Mouse (Mus musculus) forebrain, embryonic 10.5 days (tissue): ENCODE results near the gene Nos1ap. TPM values are rescaled to one million over a fixed set of nuclear protein-coding genes. Genes with fewer than 3 reads are reported as not detected.

Source experiments
- DNase-seq: peaks from one replicate; pipeline ENCODE4 v3.0.0-alpha.2; 2017; ENCODE audit warnings: low spot score; ENCODE audit errors: extremely low spot score
- H3K27ac ChIP-seq: fragments of 300-500 bp; sonication (generic); 2 replicates; pipeline ENCODE4 v1.5.1; 2016; ENCODE audit warnings: mild to moderate bottlenecking
- H3K27me3 ChIP-seq: fragments of 300-500 bp; sonication (generic); 2 replicates; pipeline ENCODE4 v1.6.1; 2016; ENCODE audit warnings: mild to moderate bottlenecking; ENCODE audit not compliant: poor library complexity, severe bottlenecking
- H3K36me3 ChIP-seq: fragments of 300-500 bp; sonication (generic); replicated peaks from 2 replicates; pipeline ENCODE4 v1.6.1; 2016; ENCODE audit warnings: mild to moderate bottlenecking, moderate library complexity
- H3K4me1 ChIP-seq: fragments of 300-500 bp; sonication (generic); 2 replicates; pipeline ENCODE4 v1.6.1; 2016
- H3K4me3 ChIP-seq: fragments of 300-500 bp; sonication (generic); 2 replicates; pipeline ENCODE4 v1.5.1; 2016; ENCODE audit warnings: mild to moderate bottlenecking, moderate library complexity
- H3K9me3 ChIP-seq: fragments of 300-500 bp; sonication (generic); 2 replicates; pipeline ENCODE4 v1.6.1; 2016; ENCODE audit warnings: mild to moderate bottlenecking, moderate library complexity
- WGBS: fragments of 180-500 bp; shearing (Covaris S2); methylation state at CpG from one replicate; pipeline ENCODE4 v1.1.7; 2016; 5-methylcytosine and 5-hydroxymethylcytosine counted together
- polyA plus RNA-seq: library from polyadenylated mRNA; unstranded; fragments of >200 nt; fragmentation: Nextera tagmentation; extraction: Ambion mirVana; gene quantifications from 2 replicates; pipeline ENCODE4 v1.2.1, GENCODE M21; 2016

Nos1ap gene
- polyA plus RNA-seq, 1 experiment from 2014 or later = 10.5 TPM

DNA sequence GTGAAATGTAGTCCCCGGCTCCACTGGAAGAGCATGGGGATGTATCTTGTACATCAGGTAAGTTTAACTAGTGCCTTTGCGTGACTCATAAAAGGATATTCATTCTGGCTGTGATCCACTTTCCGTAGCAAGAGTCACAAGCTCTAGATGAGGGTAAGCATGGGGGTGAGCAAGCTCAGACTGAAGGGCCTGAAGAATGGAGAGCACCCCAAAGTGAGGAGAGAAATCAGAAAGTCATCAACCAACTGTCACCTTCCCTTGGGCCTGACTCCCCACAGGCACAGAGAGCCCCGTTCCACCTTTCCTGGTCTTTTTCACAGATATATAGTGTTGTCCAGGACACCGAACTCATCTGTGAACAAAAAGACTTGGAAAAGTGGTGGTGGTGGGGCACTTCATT lies 213.9 kb downstream of the Nos1ap start:
- no peaks in the 10 kb centered on the region for H3K27me3 ChIP-seq
- 91% methylated on average over 5 of the region's 5 CpGs for WGBS
- H3K4me3 ChIP-seq = no peak overlapping the region
- no peaks in the 10 kb centered on the region for H3K9me3 ChIP-seq
- no peak for DNase-seq
- H3K36me3 ChIP-seq = no peaks in the 10 kb centered on the region
- 0 out of 2 replicates have a peak overlapping the region, but pooled peaks have one; percentile 15 for H3K27ac ChIP-seq
- H3K4me1 ChIP-seq = peaks cover 14% of the 10 kb centered on the region

DNA sequence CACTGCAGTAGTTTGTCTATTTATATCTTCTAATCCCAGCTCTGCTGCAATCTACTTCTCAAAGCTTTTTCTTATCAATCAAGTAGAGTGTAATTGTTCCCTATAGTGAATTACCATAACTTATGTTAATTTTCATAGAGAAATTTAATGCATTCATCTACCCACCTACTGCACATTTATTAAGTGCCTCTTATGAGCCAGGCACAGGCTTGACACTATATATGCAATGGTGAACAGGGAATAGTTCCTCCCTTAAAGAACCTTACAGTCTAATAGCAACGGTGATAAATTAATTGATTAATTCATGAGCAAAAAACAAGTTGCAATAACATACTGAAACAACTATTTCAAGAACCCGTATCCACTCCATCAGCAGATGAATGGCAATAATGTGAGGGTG lies 215.9 kb downstream of the Nos1ap start:
- DNase-seq = no peak
- H3K36me3 ChIP-seq = no peaks in the 10 kb centered on the region
- H3K9me3 ChIP-seq = no peaks in the 10 kb centered on the region
- no peaks in the 10 kb centered on the region for H3K4me1 ChIP-seq
- no peaks in the 10 kb centered on the region for H3K27me3 ChIP-seq
- no peak overlapping the region for H3K27ac ChIP-seq
- WGBS = 92% methylated on average over 2 of the region's 2 CpGs
- no peak overlapping the region for H3K4me3 ChIP-seq

DNA sequence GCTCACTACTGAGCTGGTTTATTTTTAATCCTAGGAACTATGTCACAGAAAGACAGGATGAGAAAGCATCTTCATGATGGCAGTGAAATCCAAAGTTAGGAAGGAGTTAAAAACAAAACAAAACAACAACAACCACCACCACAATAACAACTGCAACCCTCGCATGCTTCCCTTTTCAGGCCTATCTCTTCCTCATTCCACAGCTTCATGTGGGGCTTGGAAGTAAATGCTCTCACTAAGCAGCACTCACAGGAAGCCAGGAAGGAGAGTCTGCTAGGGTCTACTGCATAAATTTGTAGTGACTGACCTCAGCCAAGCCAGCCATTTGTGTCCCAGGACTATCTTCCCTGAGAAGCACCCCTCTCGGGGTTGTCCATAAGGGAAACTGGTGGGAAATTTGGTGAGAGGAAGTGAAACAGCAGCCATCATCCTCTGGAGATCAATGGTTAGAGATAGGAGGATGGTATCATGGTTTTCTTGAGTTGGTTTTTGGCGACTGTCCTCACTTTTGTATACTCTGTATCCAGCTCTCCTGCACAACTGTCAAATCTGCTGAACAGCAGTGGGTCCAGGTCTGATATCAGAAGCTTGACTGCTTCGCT lies 218.4 kb downstream of the Nos1ap start:
- no peak overlapping the region for H3K4me3 ChIP-seq
- no peak overlapping the region; the same call in 1 of the 2 replicates for H3K27ac ChIP-seq
- no peaks in the 10 kb centered on the region for H3K36me3 ChIP-seq
- H3K9me3 ChIP-seq = no peaks in the 10 kb centered on the region
- no peak for DNase-seq
- H3K4me1 ChIP-seq = peaks cover 16% of the 10 kb centered on the region
- 88% methylated on average over 4 of the region's 4 CpGs for WGBS
- H3K27me3 ChIP-seq = no peaks in the 10 kb centered on the region

DNA sequence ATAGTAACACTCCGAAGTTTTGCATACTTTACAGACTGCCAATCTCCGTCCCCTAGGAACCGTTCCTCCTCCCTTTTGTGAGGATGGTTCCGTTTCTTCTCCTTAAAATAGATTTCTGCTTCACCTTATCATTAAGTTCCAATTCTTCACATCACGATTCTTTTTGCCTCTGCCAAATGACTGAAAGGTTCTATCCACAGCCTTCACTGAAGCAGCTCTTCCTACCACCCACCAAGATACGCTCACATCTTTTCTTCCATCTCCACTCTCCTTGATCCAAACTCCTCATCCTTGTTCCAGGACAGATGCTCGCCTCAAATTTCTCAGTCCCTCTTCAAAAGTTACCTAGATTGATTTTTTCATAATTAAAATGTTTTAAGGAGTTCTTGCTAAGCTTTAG lies 220.8 kb downstream of the Nos1ap start:
- DNase-seq = no peak
- peaks cover 27% of the 10 kb centered on the region for H3K4me1 ChIP-seq
- no peaks in the 10 kb centered on the region for H3K9me3 ChIP-seq
- no peak overlapping the region for H3K4me3 ChIP-seq
- H3K27ac ChIP-seq = no peak overlapping the region
- no peaks in the 10 kb centered on the region for H3K36me3 ChIP-seq
- H3K27me3 ChIP-seq = no peaks in the 10 kb centered on the region
- WGBS = 91% methylated on average over 7 of the region's 7 CpGs

DNA sequence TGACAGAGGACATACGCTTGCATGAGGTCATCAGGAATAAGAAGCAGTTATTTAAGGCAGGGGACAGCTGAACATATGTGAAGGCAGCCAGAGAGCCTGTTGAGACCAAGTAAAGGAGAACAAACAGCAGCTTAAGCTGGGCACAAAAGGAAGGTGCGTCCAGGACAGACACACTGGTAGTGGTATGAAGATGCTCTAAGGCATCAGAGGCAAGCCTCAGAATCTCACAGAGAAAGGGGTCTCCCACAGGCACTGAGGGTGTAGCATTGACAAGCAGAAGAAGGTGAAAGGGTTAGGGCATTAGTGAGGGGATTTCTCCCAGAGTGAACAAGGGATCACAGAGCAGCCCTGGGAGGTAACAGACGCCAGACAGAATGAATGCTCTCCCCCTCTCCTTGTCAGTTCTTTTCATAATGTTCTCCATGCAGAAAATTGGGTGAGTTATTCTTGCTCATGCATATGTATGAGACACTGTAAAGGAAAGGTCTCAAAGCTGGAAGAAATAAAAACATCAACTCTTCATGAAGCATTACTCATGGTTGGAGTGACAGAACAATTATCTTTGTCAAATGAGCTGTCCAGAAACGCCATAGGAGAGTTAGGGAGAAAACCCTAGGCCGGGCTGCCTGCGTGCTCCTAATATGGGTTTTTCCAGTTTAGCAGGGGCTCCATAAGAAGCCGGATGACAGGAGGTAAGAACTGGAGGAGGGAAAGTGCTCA lies 222.5 kb downstream of the Nos1ap start:
- 51% methylated on average over 7 of the region's 7 CpGs for WGBS
- Histone ChIP-seq H3K4me3 (no peak overlapping the region), H3K27ac (peak overlapping the region; percentile 75), H3K36me3 (no peaks in the 10 kb centered on the region), H3K27me3 (no peaks in the 10 kb centered on the region), H3K4me1 (peaks cover 30% of the 10 kb centered on the region), H3K9me3 (no peaks in the 10 kb centered on the region)
- no peak for DNase-seq

DNA sequence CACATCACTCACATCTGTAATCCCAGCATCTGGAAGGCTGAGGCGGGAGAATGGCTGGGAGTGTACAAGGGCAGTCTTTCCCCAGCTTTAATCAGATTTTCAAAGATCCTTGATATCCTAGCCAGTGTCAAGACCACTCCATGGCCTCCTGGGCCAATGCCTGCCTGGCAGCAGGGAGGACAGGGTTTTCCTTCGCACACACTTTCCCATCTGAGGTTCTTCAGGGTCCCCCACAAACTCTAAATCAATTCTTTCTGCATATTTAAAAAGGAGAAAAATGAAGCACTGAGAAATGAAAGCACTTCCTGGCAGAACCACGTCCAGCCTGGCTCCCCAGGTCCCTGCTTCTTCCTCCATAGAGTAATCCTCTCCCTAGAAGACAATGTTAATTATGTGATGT lies 225.9 kb downstream of the Nos1ap start:
- Histone ChIP-seq H3K4me1 (peaks cover 39% of the 10 kb centered on the region), H3K27me3 (no peaks in the 10 kb centered on the region), H3K36me3 (no peaks in the 10 kb centered on the region), H3K4me3 (no peak overlapping the region), H3K9me3 (no peaks in the 10 kb centered on the region), H3K27ac (no peak overlapping the region)
- WGBS = 72% methylated on average over 3 of the region's 3 CpGs
- no peak for DNase-seq

DNA sequence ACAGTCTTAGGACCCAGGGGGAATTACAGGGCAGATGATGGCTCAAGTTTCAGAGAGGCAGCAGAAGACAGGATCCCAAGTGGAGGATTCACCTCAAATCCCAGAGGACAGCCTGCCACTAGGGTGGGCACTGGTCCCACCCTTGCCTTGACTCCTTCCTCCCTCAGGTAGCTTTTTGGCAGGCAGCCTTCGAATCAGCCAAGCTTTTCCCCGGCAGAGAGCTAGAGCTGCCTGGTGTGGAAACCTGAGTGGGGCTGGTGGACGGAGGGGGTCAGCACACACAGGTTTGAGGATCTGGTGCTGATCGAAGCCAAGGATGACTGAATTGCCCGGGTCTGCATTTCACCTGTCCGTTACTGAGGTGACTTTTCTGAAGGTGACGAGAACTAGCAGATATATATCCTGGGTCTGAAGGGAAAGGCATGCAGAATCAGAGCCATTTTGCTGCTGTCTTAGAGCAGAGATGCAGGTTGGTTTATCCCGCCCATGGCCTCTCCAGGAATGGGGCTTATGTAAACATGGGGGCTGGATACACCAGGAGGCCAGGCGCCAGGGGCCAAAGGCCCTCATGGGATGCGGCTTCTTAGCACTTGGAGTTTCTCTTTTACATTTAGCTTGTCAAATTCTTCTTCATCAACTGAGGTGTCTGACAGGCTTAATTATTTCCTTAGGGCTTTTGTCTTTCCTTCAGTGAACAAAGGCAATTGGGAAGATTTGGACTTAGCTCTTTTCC lies 229.3 kb downstream of the Nos1ap start:
- no peaks in the 10 kb centered on the region for H3K36me3 ChIP-seq
- 0 out of 2 replicates have a peak overlapping the region, but pooled peaks have one; percentile 4 for H3K27ac ChIP-seq
- WGBS = 81% methylated on average over 10 of the region's 10 CpGs
- peaks cover 17% of the 10 kb centered on the region for H3K4me1 ChIP-seq
- no peak for DNase-seq
- H3K4me3 ChIP-seq = no peak overlapping the region
- H3K9me3 ChIP-seq = no peaks in the 10 kb centered on the region
- H3K27me3 ChIP-seq = no peaks in the 10 kb centered on the region

DNA sequence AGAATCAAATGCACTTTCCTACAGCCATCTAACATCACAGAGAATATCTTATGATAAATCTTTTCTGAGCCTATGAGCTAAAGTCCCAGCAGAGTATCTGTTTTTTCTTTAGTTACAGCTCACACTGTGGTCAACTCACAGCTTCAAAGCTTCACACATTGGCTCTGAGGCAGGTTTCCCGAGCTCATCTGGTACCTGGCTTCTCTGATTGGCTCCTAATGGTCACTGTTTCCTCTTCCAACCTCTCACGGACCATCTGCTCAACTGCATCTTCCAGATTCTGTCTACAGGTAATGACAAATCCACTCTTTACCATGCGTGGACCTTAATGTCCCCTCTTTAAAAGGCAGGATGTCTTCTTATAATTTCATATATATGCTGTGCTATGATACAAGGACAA lies 236.3 kb downstream of the Nos1ap start:
- WGBS = 79% methylated on average over 3 of the region's 3 CpGs
- Histone ChIP-seq H3K36me3 (no peaks in the 10 kb centered on the region), H3K27ac (no peak overlapping the region), H3K4me3 (no peak overlapping the region), H3K9me3 (no peaks in the 10 kb centered on the region), H3K4me1 (no peaks in the 10 kb centered on the region), H3K27me3 (no peaks in the 10 kb centered on the region)
- DNase-seq = no peak

DNA sequence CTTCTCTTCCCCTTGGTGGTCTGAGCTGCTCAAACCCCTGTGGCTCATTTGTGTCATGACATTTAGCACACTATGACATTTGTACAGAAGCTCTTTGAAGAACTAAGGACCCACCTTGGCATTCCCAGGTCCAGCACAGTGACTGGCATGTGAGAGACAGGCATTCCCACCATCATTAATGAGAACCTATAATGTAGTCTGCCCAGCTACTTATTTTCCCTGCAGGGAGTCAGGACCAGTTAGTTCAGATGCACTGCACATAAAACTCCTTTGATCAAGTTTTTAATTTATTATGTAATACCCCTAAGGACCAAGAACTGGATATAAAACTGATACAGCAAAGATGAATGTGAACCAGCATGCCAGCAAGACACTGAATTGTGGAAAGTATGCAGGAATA lies 238.6 kb downstream of the Nos1ap start:
- Histone ChIP-seq H3K4me3 (no peak overlapping the region), H3K36me3 (no peaks in the 10 kb centered on the region), H3K9me3 (no peaks in the 10 kb centered on the region), H3K27ac (no peak overlapping the region), H3K27me3 (no peaks in the 10 kb centered on the region), H3K4me1 (no peaks in the 10 kb centered on the region)
- no peak for DNase-seq

DNA sequence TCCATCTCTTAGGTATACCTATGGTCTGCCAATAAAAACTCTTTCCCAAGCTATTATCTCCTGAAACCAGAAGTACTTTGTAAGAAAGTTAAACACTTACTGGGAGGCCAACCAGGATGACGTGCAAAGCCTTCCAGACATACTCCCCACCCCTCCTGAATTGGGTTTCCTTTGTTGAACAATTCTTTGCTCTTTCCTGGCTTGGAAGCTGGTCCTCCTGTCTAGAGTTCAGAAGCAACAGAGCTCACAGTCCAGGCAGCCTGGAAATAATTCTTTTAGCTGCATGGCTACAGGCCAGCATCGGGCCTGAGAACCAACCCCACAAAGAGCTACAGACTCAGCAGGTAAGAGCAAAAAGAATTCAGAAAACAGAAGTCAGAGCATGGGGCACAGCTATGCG lies 243.4 kb downstream of the Nos1ap start:
- no peak overlapping the region for H3K4me3 ChIP-seq
- H3K9me3 ChIP-seq = no peaks in the 10 kb centered on the region
- no peak for DNase-seq
- H3K36me3 ChIP-seq = no peaks in the 10 kb centered on the region
- 81% methylated on average over 3 of the region's 3 CpGs for WGBS
- no peak overlapping the region for H3K27ac ChIP-seq
- H3K4me1 ChIP-seq = peaks cover 9% of the 10 kb centered on the region; the same call in 1 of the 2 replicates
- H3K27me3 ChIP-seq = no peaks in the 10 kb centered on the region

DNA sequence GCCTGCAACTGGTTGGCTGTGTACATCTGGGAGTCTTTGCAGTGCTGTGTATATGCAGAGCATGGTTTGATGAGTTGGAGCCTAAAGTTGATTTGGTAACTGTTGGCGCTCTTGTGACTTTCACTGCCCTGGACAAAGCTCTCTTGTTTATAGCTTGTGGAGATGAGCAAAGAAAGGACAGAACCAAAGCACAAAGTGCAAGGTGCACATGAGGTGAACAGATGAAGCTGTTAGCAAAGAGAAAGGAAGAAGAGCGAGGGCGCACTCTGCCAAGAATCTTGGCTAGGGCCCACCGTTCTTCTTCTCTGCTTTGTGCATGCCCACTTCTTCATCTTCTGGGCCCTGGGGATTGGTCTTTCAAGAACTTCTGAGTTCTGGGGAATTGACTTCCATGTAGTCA lies 245.8 kb downstream of the Nos1ap start:
- WGBS = 94% methylated on average over 4 of the region's 4 CpGs
- no peak for DNase-seq
- H3K4me3 ChIP-seq = no peak overlapping the region
- H3K36me3 ChIP-seq = no peaks in the 10 kb centered on the region
- peaks cover 9% of the 10 kb centered on the region; the same call in 1 of the 2 replicates for H3K4me1 ChIP-seq
- H3K9me3 ChIP-seq = no peaks in the 10 kb centered on the region
- H3K27ac ChIP-seq = no peak overlapping the region
- no peaks in the 10 kb centered on the region for H3K27me3 ChIP-seq

DNA sequence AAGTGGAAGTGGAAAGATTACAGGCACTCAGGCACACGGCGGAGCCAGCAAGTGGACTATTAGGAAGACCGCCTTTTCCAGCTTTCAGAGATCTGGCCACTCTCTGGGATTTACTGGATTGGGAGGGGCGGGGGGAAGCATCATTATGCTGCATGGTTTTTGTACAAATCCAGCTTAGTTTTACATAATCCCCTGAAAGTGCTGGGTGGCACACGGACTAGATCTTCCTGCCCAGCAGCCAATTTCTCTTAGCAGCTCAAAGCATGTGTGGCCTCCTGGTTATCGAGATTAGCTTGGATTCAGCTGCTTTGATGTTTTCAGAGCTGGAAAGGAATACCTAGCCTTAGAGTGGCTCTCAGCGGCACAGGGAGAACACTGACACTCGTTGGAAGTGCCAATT lies 246.6 kb downstream of the Nos1ap start:
- Histone ChIP-seq H3K9me3 (no peaks in the 10 kb centered on the region), H3K36me3 (no peaks in the 10 kb centered on the region), H3K4me1 (peaks cover 9% of the 10 kb centered on the region; the same call in 1 of the 2 replicates), H3K4me3 (no peak overlapping the region), H3K27me3 (no peaks in the 10 kb centered on the region), H3K27ac (no peak overlapping the region)
- 57% methylated on average over 8 of the region's 8 CpGs for WGBS
- no peak for DNase-seq

DNA sequence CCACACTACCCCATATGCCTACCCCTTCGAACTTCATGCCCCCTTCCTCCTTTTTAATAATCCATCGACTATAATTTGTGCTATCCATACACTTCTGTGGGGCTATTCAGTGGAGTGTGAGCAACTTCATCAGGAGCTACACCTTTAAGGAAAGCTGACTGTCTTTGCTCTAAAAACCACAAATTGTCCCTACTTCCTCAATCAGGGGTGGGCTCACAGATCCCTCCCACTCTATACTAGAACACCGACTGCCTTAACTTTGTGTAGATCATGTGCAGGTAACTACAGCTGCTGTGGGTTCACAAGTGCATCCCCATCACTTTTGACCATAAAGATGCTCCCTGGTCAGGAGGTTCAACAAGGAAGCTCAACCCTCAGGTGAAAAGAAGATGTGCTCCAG lies 249.7 kb downstream of the Nos1ap start:
- H3K27ac ChIP-seq = no peak overlapping the region
- no peaks in the 10 kb centered on the region for H3K36me3 ChIP-seq
- H3K27me3 ChIP-seq = no peaks in the 10 kb centered on the region
- WGBS = 90% methylated on average over 3 of the region's 3 CpGs
- peaks cover 9% of the 10 kb centered on the region; the same call in 1 of the 2 replicates for H3K4me1 ChIP-seq
- no peak for DNase-seq
- no peaks in the 10 kb centered on the region for H3K9me3 ChIP-seq
- no peak overlapping the region for H3K4me3 ChIP-seq
